12 mouse cellular contexts compared by ENCODE assay signal in genomic region chr9:56547291-56547977, GRCm38 (mm10).
DNase-seq lines count a peak whose midpoint lies in the region; ATAC-seq and TF ChIP-seq lines count a peak whose summit lies in the region.
"Had no signal": no experiment of that assay in that cellular context is flagged by ENCODE, and none has a peak within 500 bp of the region (broad histone marks: within the 10 kb centered on the region; RNA-seq: fewer than 3 reads in every experiment).

No protein-coding gene starts in this region.

- DNase-seq in forebrain, postnatal 0 days = no peak
- DNase-seq in forebrain, embryonic 14.5 days (ENCODE audit: low spot score) = no peak
- DNase-seq in 3T3-L1 (ENCODE audit: low read depth, low spot score) = peak; percentile 20
- no peak for DNase-seq in retina, postnatal 1 day
- DNase-seq in spleen, postnatal 14 days (ENCODE audit: low spot score in 2 of 2) = no peak
- DNase-seq: cerebellum, adult 8-10 months; layer of hippocampus, adult 9-11 months had no signal

- no peaks in the 10 kb centered on the region for H3K4me1 ChIP-seq in forebrain, postnatal 0 days (ENCODE audit: insufficient read depth)
- no peaks in the 10 kb centered on the region for H3K4me1 ChIP-seq in forebrain, embryonic 14.5 days (ENCODE audit: control insufficient read depth, insufficient read depth, low read length)
- H3K4me1 ChIP-seq in embryonic facial prominence, embryonic 15.5 days = 0 out of 2 replicates have a peak, but pooled peaks cover 10% of the 10 kb centered on the region
- peaks cover 11% of the 10 kb centered on the region for H3K4me1 ChIP-seq in hindbrain, embryonic 16.5 days (ENCODE audit: control insufficient read depth, insufficient read depth, low read depth, low read length)

- no peak overlapping the region for H3K4me3 ChIP-seq in forebrain, postnatal 0 days (ENCODE audit: low read depth, low read length)
- no peak overlapping the region for H3K4me3 ChIP-seq in forebrain, embryonic 14.5 days (ENCODE audit: low read depth, low read length)
- no peak overlapping the region for H3K4me3 ChIP-seq in embryonic facial prominence, embryonic 15.5 days (replicated peaks)
- H3K4me3 ChIP-seq in hindbrain, embryonic 16.5 days (ENCODE audit: low read length) = no peak overlapping the region
- H3K4me3 ChIP-seq: forebrain, embryonic 13.5 days had no signal

- H3K27me3 ChIP-seq in forebrain, postnatal 0 days (ENCODE audit: insufficient read depth, low read length) = no peaks in the 10 kb centered on the region
- H3K27me3 ChIP-seq in forebrain, embryonic 14.5 days (replicated peaks; ENCODE audit: control insufficient read depth, insufficient read depth, low read length) = 0 out of 2 replicates have a peak, but pooled peaks cover 4% of the 10 kb centered on the region
- H3K27me3 ChIP-seq in embryonic facial prominence, embryonic 15.5 days = no peaks in the 10 kb centered on the region
- H3K27me3 ChIP-seq in hindbrain, embryonic 16.5 days (replicated peaks; ENCODE audit: control insufficient read depth, insufficient read depth, low read length) = no peaks in the 10 kb centered on the region

- H3K36me3 ChIP-seq in forebrain, postnatal 0 days (ENCODE audit: insufficient read depth) = no peaks in the 10 kb centered on the region
- H3K36me3 ChIP-seq in forebrain, embryonic 14.5 days (ENCODE audit: control insufficient read depth, insufficient read depth, low read length) = no peaks in the 10 kb centered on the region
- no peaks in the 10 kb centered on the region for H3K36me3 ChIP-seq in embryonic facial prominence, embryonic 15.5 days
- no peaks in the 10 kb centered on the region for H3K36me3 ChIP-seq in hindbrain, embryonic 16.5 days (ENCODE audit: control insufficient read depth, insufficient read depth, low read length)

- peak; percentile 34 for ATAC-seq in forebrain, postnatal 0 days
- ATAC-seq in forebrain, embryonic 14.5 days = no peak
- ATAC-seq in embryonic facial prominence, embryonic 15.5 days (ENCODE audit: insufficient number of reproducible peaks, low FRiP score, low TSS enrichment, low read depth) = no peak
- ATAC-seq in hindbrain, embryonic 16.5 days = no peak
- ATAC-seq in activated CD4-positive, CD25-positive, alpha-beta regulatory T cell, adult 4 months = no peak
- ATAC-seq: forebrain, embryonic 13.5 days; intestine, embryonic 16.5 days had no signal

- no peak for TF ChIP-seq CTCF in forebrain, postnatal 0 days (IDR thresholded peaks at IDR 0.05; ENCODE audit: low read depth)

- no peak overlapping the region for H3K4me2 ChIP-seq in forebrain, postnatal 0 days (ENCODE audit: low read depth)
- no peak overlapping the region for H3K4me2 ChIP-seq in forebrain, embryonic 14.5 days (ENCODE audit: low read length)
- no peak overlapping the region for H3K4me2 ChIP-seq in embryonic facial prominence, embryonic 15.5 days (replicated peaks)
- no peak overlapping the region for H3K4me2 ChIP-seq in hindbrain, embryonic 16.5 days (ENCODE audit: low read length)
- H3K4me2 ChIP-seq: forebrain, embryonic 13.5 days had no signal

- no peaks in the 10 kb centered on the region for H3K9me3 ChIP-seq in forebrain, postnatal 0 days (ENCODE audit: low read length)
- no peaks in the 10 kb centered on the region for H3K9me3 ChIP-seq in forebrain, embryonic 14.5 days (replicated peaks; ENCODE audit: control insufficient read depth, low read length)
- H3K9me3 ChIP-seq in embryonic facial prominence, embryonic 15.5 days (replicated peaks) = no peaks in the 10 kb centered on the region
- no peaks in the 10 kb centered on the region for H3K9me3 ChIP-seq in hindbrain, embryonic 16.5 days (ENCODE audit: control insufficient read depth, low read length)
- H3K9me3 ChIP-seq: forebrain, embryonic 13.5 days had no signal

- H3K9ac ChIP-seq in forebrain, postnatal 0 days = no peak overlapping the region
- no peak overlapping the region for H3K9ac ChIP-seq in forebrain, embryonic 14.5 days (ENCODE audit: low read length)
- H3K9ac ChIP-seq in embryonic facial prominence, embryonic 15.5 days = no peak overlapping the region
- no peak overlapping the region for H3K9ac ChIP-seq in hindbrain, embryonic 16.5 days (ENCODE audit: low read depth, low read length)
- H3K9ac ChIP-seq: forebrain, embryonic 13.5 days had no signal

- WGBS in forebrain, postnatal 0 days = 26% methylated on average over 9 of the region's 9 CpGs
- 51% methylated on average over 9 of the region's 9 CpGs for WGBS in forebrain, embryonic 14.5 days
- WGBS in embryonic facial prominence, embryonic 15.5 days = 43% methylated on average over 9 of the region's 9 CpGs
- 41% methylated on average over 9 of the region's 9 CpGs for WGBS in hindbrain, embryonic 16.5 days

- H3K27ac ChIP-seq in forebrain, postnatal 0 days (ENCODE audit: low read depth, low read length) = peak overlapping the region; percentile 15; the same call in 1 of the 2 replicates
- no peak overlapping the region for H3K27ac ChIP-seq in forebrain, embryonic 14.5 days (ENCODE audit: low read depth, low read length)
- peak overlapping the region; percentile 55 for H3K27ac ChIP-seq in embryonic facial prominence, embryonic 15.5 days (replicated peaks)
- 0 out of 2 replicates have a peak overlapping the region, but pooled peaks have one; percentile 18 for H3K27ac ChIP-seq in hindbrain, embryonic 16.5 days (ENCODE audit: low read depth, low read length)
- H3K27ac ChIP-seq: forebrain, embryonic 13.5 days had no signal
